Mouse (Mus musculus) lung, postnatal 36 days (tissue): ENCODE measurements around the gene Exosc10.
A peak's percentile ranks its signal among the peaks of the same experiment; 100 is the strongest.

Experiments used
- DNase-seq: peaks from one replicate; pipeline ENCODE4 v3.0.0; 2022; ENCODE audit warnings: mixed read lengths

Gene Exosc10

DNA sequence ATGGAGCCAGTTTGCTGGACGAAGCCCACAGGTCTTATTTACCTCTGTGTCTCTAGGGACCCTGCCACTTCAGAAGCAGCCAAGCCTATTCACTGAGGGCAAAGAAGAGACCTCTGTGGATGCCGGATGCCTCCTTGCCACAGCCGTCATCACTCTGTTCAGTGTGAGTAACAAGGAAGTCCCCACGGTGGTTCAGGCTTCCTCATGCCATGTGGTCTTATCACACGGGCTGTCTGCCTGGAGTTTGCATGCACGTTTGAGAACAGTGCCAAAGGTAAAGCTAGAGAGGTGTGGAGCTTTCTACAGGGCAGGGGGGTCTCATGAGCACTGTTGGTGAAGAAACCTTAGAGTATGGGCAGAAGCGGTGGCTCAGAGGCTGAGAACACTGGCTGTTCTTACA is 15.0 kb downstream of the Exosc10 start:
- DNase-seq: no peak

DNA sequence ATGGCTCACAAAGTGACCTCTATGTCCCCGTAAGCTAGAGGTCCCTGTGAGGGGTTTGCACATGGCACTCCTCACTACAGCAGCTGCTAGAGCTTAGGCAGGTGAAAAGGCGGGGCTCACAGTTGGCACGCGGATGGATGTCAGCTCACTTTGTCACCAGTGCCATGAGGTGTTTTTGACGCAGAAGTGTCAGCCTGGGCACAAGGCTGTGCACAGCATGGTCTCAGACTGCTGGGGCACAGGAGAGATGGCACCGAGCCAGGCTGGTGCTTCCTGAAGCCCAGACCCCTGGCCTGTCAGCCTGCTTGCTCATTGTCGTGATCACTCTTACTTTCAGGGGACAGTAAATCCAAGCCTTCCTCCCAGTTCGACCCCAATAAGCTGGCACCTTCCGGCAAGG is 22.5 kb downstream of the Exosc10 start:
- DNase-seq: no peak

DNA sequence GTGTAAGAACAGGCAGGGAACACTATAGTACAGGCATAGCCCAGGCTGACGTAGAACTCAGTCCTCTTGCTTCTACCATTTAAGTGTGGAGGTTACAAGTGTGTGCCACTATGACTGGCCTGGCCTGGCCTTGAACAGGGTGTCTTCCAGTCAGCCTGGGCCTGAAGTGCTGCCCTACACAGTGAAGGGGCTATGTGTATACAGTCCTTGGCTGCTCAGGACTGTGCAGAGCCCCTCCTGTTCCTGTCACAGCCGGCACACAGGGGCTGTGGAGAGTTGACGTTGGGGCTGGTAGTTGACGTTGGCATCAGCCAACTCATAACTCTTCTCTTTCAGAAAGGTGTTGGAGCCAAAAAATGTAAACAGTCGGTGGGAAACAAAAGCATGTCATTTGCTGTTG is 23.2 kb downstream of the Exosc10 start:
- DNase-seq: no peak

DNA sequence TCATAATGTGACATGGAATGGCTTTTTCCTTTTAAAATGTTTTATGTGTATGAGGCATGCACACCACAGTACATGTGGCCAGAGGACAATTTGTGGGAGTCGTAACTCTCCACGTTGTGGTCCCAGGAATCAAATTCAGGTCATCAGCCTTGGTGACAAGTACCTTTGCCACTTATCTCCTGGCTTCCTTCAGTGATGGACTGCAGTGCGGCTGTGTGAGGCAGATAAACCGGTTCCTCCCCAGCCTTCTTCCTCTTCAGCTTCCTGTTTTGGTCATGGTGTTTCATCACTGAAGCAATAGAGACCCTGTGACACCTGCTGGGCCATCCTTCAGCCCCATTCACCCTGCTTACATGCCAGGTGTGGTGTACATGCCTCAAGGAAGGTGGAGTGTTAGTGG is 25.0 kb downstream of the Exosc10 start:
- DNase-seq: peak; percentile 13

DNA sequence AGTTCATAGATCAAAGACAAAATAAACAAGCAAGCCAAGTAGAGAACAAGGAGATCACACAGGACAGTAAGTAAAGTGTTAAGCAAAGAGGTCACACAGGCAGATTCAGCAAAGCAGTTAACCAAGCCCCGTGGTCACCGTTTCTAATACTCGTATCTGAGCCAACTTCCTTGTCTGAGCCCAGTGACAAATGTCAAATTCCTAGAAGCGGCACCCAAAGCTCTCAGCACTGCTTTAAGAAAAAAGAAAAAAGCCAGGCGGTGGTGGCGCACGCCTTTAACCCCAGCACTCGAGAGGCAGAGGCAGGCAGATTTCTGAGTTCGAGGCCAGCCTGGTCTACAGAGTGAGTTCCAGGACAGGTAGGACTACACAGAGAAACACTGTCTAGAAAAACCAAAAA is 28.4 kb downstream of the Exosc10 start:
- DNase-seq: peak; percentile 9

DNA sequence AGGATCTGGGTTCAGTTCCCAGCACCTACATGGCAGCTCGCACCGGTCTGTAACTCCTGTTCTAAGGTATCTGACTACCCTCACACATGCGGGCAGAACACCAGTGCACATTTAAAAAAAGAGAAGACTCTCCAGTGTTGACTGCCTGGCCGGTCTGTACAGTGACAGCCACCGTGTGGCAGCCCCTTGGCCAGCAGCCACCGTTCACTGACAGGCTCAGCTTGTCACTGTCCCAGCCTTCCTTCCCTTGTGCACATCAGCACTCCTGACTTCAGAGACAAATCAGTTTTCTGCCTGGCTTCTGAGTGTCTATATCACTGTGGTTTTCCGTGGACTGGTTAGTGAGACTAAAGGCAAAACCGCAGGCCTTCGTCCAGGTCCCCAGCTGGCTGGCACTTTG is 30.6 kb downstream of the Exosc10 start:
- no peak for DNase-seq

DNA sequence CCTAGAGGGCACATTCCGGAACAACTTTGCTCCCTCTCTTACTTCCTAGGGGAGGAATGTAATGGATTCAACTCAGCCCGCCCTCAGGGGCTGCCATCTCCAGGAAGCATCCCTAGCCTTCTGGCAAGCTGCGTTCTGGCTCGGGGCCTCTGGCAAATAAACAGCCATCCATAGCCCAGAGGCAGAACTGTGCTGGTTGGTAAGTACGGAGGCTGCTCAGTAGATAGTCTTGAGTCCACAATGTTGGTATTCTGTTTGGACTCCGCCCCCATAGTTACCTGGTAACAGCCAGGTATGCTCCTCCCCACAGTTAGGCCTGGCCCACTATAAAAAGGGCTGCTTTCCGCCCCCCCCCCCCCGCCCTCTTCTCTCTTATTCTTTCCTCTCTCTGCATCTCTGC is 31.3 kb downstream of the Exosc10 start:
- DNase-seq: peak; percentile 80

DNA sequence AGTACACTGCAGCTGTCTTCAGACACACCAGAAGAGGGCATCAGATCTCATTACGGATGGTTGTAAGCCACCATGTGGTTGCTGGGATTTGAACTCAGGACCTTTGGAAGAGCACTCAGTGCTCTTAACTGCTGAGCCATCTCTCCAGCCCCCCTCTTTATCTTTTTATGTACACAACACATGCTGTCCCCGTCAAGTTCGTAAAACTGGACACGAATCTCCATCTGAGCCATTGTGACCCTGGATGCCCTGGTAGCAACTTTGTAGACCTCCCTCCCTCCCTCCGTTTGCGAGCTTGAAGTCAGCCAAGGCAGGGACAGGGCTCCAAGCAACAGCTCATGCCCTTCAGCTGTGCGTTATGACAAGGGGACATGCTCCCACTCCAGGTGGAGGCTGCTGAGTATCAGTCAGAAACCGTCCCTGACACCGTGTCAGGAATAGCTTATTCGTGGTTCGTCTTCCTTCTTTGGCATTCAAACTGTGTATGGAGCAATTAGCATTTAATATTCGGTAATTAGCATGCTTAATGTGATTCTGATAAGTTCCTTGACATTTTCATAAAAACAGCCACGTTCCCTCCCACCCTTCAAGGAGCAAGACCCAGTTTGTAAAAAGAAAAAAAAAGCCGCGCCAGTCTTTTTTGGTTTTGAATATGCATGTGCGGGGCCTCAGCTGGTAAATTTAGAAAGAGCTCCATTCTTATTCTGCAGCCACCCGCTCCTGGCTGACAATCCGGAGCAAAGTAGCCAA is 32.4 kb downstream of the Exosc10 start:
- peak; percentile 7 for DNase-seq

DNA sequence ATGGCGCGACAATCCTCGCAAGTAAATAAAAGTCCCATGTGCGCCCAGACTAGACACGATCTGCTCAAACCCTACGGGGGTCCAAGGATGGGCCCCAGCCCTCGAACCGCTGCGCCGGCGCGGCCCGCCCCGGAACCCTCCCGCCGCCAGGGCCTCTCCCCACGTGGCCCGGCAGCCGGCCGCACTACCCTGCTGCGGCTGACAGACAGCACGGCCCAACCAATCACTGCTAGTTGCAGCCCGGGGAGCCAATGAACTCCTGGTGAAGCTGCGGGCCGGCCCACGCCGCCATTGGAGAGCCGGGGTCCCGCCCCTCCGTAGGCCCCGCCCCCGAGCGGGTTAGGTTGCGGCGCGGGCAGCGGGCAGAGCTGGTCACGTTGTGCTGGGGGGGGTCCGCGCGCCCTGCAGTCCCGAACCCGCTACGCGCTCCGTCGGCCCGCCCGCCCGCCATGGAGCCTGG is 33.0 kb downstream of the Exosc10 start, which contains the start of gene Srm:
Gene Srm, plus strand, starts transcription at position 333 of the 460 bp plus-strand sequence.
- peak; percentile 99 for DNase-seq

DNA sequence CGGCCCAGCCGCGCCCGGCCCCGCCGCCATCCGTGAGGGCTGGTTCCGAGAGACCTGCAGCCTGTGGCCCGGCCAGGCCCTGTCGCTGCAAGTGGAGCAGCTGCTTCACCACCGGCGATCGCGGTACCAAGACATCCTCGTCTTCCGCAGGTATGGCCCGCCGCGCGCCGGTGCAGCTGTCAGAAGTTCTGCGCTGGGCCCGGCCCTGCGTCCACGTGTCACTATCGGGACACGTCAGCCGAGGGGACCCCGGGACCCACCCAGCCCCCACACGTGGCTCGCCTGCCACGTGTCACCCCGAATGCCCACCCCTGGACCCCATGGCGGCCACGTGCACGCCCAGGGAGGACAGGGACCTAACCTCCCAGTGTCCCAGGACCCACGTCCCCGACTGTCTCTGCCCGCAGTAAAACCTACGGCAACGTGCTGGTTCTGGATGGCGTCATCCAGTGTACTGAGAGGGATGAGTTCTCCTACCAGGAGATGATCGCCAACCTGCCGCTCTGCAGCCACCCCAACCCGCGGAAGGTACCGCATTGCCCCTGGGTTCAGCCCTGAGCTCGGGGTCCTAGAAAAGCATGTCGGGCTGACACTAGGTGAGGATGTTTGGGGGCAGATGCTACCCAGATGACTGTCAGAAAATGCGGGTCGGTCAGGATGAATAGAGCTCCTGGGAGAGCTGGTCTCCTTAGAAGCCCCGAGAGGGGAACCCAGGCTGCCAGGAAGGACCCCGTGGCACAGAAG is 33.6 kb downstream of the Exosc10 start:
- DNase-seq: no peak

DNA sequence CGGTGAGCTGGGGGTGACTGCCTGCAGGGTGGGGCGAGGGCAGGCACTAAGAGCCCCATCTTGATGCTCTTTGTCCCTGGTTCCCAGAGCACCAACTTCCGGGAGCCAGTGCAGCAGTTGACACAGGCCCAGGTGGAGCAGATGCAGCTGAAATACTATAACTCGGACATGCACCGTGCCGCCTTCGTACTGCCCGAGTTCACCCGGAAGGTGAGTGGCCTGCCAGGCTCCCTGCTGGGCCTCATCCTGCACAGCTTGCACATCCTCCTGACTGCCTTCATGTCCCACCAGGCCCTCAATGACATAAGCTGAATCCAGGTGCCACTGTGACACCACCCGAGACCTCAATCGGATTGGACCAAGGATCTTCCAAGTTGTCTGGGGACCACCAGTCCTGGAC is 35.8 kb downstream of the Exosc10 start:
- DNase-seq: no peak

DNA sequence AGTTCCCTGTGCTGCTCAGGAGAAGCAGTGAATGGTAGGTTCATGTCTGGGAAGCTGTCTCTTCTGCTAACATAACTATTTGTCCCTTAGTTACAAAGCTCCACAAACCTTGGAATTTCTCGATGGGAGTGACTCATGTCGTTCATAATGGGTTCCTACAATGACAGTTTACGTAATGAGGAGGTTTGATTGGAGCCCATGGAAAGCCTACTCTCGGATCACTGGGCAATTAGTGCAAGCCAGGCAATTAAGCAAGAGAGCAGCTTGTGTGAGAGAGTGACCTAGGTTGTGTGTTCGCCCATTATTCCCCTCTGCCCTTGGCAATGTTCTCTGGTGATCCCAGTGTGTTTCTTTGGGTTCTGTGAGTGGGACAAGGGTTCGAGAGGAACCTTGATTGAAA is 37.7 kb downstream of the Exosc10 start:
- DNase-seq: no peak

DNA sequence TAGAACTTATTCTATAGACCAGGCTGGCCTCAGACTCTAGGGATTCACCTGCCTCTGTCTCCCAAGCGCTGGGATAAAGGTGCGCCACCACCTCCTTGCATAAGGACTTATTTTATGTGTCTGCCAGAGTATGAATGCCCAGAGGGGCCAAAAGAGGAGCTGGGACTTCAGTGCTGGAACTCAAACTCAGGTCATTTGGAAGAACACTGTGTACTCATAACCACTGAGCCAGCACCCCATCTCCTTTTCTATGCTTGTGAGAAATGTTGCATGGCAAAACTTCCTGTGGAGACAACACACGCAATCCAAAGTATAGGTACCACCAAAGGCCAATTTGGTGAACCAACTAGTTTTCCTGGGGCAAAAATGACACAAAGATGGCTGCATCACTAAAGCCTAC is 38.5 kb downstream of the Exosc10 start:
- DNase-seq: no peak

DNA sequence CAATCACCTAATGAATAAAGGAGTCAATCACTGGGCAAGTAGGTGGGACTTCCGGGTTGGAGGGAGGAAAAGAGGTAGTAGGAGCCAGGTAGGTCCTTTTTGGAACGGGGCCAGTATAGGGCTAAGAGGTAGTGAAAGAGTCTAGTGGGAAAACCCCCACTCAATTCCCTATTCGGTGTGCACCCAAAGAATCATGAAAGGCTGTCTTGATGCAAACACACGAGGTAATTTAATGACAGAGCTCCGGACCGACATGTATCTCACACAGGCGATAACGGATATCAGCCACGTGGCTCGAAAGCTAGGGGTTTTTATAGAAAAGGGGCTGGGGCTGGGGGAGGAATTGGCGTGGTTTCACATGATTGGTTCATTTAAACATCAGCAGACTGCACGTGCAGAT is 40.6 kb downstream of the Exosc10 start:
- DNase-seq: no peak

DNA sequence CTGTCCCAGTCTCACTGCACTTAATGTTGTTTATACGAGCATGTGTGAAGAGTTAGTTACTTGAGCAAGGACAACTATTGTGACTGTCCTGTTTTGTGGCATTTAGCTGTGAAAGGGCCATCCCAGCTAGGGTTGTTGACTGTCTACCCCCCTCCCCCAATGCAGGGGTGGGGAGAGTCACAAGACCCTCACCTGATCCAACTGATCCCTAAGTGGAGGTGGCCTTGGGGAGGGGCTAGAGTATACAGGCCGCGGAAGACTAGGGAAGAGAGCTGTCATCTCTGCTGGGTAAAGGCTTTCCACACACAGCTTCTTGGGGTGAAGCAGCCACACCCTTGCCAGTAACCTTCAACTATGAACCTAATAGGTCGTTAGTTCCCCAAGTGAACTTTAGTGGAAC is 42.1 kb downstream of the Exosc10 start:
- no peak for DNase-seq

DNA sequence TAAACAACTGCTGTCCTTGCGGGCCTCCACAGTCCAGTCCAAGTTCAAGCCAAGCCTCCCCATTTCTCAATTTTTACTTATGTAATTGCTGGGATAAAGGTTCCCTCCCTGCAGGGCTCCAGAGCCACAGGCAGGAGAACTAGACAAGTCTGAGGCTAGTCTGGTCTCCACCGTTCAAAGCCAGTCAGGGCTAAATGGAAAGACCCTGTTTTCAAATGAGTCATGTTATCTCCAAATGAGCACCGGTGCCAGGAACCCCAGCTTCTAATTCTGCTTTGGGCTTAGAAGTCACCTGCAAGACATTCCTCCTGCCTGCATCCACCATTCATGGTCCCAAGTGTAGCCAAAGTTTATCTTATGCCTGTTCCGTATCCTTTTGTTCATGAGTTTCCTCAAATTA is 43.6 kb downstream of the Exosc10 start:
- DNase-seq: no peak

DNA sequence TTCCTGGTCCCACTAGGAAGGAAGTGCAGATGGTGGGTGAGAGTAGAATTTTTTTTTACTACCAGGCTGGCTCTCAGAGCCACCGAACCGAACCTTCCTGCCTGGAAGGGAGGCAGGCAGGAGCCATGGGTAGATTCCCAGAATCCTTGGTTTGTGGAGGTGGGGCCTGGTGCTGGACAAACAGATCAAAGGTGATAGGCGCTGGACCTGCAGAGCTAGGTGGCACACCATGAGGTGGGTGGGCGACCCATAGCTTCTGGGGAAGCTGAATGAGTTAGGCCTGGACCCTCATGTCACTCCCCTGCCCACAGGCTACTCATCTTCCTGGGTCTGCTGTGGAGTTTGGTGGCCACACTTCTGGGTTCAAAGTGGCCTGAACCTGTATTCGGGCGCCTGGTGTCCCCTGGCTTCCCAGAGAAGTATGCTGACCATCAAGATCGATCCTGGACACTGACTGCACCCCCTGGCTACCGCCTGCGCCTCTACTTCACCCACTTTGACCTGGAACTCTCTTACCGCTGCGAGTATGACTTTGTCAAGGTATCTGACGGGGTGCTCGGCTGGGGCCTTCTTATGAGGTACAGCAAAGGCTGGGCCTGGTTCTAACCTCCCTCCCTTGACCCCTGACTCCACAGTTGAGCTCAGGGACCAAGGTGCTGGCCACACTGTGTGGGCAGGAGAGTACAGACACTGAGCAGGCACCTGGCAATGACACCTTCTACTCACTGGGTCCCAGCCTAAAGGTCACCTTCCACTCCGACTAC is 44.3 kb downstream of the Exosc10 start, which contains the start of gene Masp2:
Gene Masp2, plus strand, starts transcription at position 198 of the 764 bp plus-strand sequence.
- no peak for DNase-seq

DNA sequence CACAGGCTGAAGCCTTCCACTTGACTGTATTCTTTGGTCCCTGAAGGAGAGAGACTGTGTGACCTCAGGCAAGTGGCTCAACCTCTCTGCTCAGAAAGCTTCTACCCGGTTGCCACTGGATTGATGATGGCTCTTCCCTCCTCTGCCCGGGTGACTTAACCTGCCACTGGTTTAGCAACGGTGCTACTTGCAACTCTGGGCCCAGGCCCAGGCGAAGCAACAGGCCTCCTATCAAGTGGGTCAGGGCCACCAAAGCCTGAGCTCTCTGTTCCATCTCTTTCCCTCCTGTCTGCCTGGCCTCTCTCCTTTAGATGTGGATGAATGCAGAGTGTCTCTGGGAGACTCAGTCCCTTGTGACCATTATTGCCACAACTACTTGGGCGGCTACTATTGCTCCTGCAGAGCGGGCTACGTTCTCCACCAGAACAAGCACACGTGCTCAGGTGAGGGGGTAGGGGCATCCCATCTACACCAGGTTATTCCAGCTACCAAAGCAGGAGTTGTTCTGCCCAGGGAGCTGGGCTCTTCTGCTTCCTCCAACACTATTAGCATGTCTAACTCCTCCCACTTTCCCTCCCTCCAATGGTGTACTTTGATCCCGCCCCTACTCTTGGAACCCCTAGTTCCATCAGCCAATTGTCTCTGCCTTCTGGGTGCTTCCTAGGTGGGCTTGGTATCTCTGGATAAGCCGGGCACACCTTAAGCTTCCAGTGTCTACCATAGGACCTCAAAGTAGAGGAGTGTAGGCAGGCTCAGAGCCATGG is 45.3 kb downstream of the Exosc10 start:
- no peak for DNase-seq

DNA sequence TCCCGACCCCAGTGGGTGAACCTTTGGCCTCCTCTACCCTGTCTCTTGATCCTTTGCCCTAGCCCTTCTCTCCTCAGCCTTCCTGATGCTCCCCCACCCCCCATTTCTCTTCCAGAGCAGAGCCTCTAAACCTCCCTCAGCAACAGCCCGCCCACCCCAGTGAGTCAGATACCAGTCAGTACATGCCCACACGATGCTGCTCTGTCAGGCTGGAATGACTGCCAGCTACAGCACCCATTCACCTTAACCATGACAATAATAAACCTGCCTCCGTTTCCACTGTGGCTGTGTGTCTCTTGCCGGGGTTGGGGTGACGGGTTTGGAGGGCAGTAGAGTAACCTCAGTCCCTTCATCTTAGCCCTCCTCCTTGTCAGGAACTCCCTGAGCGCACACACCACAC is 45.9 kb downstream of the Exosc10 start:
- DNase-seq: no peak

DNA sequence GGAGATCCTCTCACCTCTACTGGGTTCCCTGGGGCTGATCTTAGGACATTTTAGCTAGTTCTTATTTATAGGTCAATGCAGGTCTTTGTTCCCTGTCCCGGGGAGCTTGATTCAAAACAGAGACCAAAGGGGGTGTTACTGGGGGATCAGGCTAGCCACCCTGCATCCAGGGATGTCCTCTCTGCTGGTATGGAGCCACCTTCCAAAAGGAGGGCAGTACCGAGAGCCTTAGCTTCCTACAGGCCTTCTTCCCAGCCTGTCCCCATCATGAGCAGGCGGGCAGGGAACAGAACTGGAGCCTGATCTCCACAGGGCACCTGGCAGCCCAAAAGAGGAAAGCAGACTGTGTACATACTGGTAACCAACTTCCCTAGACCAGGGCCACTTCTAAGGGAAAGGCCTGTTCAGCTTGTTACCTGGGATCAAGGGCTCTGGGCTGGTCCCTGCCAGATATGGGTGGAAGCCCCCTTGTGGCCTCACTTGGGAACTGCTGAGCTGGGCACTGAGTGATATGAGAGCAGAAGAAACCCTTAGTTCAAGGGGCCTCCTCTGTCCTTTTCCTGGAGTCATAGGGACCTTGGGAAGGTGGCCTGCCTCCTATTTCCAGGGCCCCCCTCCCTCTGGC is 46.4 kb downstream of the Exosc10 start:
- peak; percentile 84 for DNase-seq

DNA sequence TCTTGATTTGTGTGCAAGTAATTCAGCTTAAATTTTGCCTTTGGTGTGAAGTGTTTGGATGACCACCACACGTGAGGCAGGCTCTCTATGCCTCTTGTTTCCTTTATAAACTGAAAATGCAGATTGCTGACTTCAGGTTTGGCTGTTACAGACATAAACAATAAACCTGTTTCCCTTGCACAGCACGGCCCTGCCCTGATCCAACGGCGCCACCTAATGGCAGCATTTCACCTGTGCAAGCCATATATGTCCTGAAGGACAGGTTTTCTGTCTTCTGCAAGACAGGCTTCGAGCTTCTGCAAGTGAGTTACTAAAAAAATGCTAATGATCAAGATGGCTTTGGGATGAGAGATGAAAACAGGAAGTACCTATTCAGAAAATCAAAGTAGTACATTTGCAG is 49.5 kb downstream of the Exosc10 start:
- DNase-seq: peak; percentile 87

DNA sequence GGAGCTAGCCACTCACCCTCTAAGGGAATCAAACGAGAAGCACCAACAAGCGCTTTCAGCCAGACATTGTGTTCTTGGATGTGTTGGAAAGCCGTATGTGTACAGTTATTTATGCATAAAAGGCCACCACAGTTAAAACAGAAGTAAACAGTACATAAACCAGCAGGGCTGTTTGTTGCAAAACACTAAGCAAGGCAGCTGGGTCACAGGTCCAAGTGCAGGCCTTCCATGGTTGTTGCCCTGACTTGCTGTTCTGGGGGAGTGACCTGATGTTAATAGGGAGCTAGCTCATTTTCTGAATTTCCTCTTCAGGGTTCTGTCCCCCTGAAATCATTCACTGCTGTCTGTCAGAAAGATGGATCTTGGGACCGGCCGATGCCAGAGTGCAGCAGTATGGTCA is 51.6 kb downstream of the Exosc10 start:
- no peak for DNase-seq
